Mouse (Mus musculus) urinary bladder, postnatal 14 days (tissue): Measurements from ENCODE around the gene Olfr1497.
"Not testable (repeated sequence)": the region's sequence is repeated elsewhere in the genome, so short reads cannot be mapped to it uniquely, and the experiment has no call there.

Experiments used
- DNase-seq: peaks from one replicate; pipeline ENCODE4 v3.0.0; 2021; ENCODE audit warnings: low spot score

Olfr1497 gene

GRCm38 (mm10) chr19:13798102-13798501 lies at the start of gene Olfr1497:
TSS of gene Olfr1497 (minus strand) at chr19:13798202.
- no peak for DNase-seq

GRCm38 (mm10) chr19:13830388-13830787 lies 32.4 kb upstream of the Olfr1497 start, which contains the start of gene Olfr1500:
TSS of gene Olfr1500 (minus strand) at chr19:13830488.
- no peak for DNase-seq

- DNase-seq: no peak
Measured at GRCm38 (mm10) chr19:13828447-13828846, 30.4 kb upstream of the Olfr1497 start.

DNA sequence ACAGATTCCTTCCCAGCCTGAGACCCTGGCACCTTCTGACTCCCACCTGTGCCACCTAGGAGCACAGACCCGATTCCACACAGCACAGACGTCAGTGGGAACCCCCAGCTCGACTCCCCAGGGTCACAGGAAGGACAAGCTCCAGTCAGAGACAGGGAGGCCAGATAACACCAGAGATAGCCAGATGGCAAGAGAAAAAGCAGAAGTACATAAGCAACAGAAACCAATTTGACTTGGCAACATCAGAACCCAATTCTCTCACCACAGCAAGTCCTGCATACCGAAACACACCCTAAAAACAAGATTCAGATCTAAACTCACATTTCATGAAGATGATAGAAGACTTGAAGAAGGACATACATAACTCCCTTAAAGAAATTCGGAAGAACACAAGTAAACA lies 22.8 kb upstream of the Olfr1497 start:
- DNase-seq: no peak

DNA sequence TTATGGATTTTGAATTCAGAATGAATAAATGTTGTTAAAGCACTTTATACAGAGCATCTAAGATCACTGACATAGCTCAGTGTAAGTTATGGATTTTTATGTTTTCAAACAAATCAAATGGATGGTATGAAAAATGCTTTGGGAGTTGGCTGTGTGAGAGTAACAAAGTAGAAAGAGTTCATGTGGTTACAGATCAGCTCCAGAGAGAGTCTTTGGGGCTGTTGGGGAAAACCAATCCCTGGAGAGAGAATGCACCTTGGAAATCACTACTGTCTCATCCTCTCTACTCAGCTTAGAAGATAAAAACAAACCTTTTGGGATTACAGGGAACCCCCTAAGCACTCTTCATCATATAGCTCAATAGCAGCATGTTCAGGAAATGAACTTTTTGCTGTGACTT lies 21.3 kb upstream of the Olfr1497 start, which contains the start of gene Olfr1499:
Gene Olfr1499, minus strand, starts transcription at position 101 of the 400 bp plus-strand sequence.
- DNase-seq: no peak

DNA sequence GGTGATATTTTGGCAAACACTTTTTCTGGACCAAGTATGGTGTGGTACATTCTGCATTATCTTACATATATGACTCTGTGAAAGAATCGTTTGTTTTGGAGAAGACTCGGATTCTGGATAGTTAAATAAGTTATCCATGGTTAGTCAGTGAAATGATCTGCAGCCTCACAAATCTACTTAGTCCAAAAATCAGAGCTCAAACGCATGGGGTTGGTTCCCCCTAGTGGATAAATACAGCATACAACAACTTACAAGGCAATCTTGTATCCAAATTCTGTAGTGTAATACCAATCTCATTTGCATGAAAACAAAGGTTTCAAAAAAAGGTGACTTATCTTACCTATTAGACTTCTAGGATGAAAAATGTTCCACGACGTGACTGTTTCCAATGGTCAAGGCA lies 20.8 kb upstream of the Olfr1497 start:
- no peak for DNase-seq

DNA sequence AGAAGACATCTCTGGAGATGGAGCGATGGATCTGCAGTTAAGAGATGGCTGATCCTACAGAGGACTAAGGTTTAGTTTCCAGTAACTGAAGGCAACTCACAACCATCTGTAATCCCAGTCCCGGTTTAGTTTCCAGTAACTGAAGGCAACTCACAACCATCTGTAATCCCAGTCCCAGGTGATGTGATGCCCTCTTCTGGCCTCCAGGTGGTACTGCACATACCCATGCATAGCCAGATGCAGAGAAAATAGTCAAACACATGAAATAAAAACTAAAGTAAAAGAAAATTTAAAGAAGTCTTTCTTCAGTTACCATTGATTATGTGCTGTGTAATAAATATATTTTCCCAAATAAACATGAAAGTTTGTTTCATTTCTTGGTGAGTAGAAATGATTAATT lies 14.8 kb upstream of the Olfr1497 start:
- DNase-seq: no peak

DNA sequence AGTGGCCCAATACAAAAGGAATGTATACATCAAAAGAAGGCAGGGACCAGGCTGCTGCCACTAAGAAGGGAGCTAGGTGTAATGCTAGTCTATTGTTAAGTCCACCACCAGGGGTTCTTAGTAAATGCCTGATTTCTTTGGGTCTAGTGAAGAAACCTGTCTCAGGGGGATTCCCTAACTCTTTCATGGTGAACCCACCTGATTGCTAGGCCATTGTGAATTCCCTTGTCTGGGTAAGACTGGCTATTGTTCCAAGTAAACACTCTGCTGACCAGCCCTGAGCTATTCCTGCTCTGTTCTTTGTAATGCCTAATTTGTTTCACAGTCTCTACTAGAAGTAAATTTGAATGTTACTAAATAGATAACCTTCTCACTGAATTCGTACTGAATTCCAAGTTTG lies 7.5 kb upstream of the Olfr1497 start:
- DNase-seq: not testable (repeated sequence)

GRCm38 (mm10) chr19:13777578-13777977 lies 20.4 kb downstream of the Olfr1497 start, which contains the start of gene Olfr1496:
TSS of gene Olfr1496 (plus strand) at chr19:13777878.
- no peak for DNase-seq

DNA sequence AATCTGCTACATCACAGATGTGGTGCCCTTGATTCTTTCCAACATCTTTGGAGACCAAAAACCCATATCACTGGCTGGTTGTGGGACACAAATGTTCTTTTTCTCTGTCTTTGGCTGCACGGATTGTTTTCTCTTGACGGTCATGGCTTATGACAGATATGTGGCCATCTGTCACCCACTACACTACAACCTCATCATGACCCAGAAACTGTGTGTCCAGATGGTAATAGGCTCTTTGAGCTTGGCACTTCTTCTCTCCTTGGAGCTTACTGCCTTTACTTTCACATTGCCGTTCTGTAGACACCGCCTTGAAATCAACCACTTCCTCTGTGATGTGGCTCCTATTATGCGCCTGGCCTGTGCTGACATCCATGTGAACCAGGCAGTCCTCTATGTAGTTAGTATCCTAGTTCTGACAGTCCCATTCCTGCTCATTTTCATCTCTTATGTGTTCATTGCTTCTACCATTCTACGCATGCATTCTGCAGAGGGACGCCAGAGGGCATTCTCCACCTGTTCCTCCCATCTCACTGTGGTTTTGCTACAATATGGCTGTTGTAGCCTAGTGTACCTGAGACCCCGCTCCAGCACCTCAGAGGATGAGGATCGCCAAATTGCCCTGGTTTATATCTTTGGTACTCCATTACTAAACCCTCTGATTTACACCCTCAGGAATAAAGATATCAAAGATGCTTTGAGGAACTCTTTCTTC lies 29.3 kb downstream of the Olfr1497 start:
- DNase-seq: no peak

GRCm38 (mm10) chr19:13764306-13764705 lies 33.7 kb downstream of the Olfr1497 start, which contains the start of gene Olfr1495:
TSS of gene Olfr1495 (plus strand) at chr19:13764606.
- DNase-seq: no peak

GRCm38 (mm10) chr19:13749366-13749765 lies 48.6 kb downstream of the Olfr1497 start:
- DNase-seq: no peak
